21 mouse cellular contexts compared by ENCODE assay signal in genomic region chr16:4367930-4368329, GRCm38 (mm10). TPM values are rescaled to one million over a fixed set of nuclear protein-coding genes. Genes with fewer than 3 reads are reported as not detected.
DNase-seq lines count a peak whose midpoint lies in the region; ATAC-seq and TF ChIP-seq lines count a peak whose summit lies in the region.
"Had no signal": no experiment of that assay in that cellular context is flagged by ENCODE, and none has a peak within 500 bp of the region (broad histone marks: within the 10 kb centered on the region; RNA-seq: fewer than 3 reads in every experiment).

No protein-coding gene starts in this region.

- 47% methylated on average over 3 of the region's 3 CpGs for WGBS in liver, embryonic 13.5 days (ENCODE audit: insufficient replicate concordance)

- no peaks in the 10 kb centered on the region for H3K36me3 ChIP-seq in liver, embryonic 13.5 days
- H3K36me3 ChIP-seq: embryonic facial prominence, embryonic 12.5 days; limb, embryonic 15.5 days; midbrain, embryonic 15.5 days; stomach, embryonic 15.5 days had no signal

- no peak overlapping the region for H3K4me3 ChIP-seq in gastrocnemius, adult 2 months
- no peak overlapping the region for H3K4me3 ChIP-seq in layer of hippocampus, adult 2 months
- no peak overlapping the region for H3K4me3 ChIP-seq in liver, embryonic 13.5 days (replicated peaks)
- H3K4me3 ChIP-seq: embryonic facial prominence, embryonic 12.5 days; erythroblast, embryonic 14.5 days; forebrain, embryonic 13.5 days; limb, embryonic 15.5 days; midbrain, embryonic 15.5 days; stomach, embryonic 15.5 days had no signal

- H3K9me3 ChIP-seq in liver, embryonic 13.5 days (replicated peaks): no peaks in the 10 kb centered on the region
- H3K9me3 ChIP-seq: embryonic facial prominence, embryonic 12.5 days; forebrain, embryonic 13.5 days; limb, embryonic 15.5 days; midbrain, embryonic 15.5 days; stomach, embryonic 15.5 days had no signal

- no peak overlapping the region for H3K4me2 ChIP-seq in liver, embryonic 13.5 days
- H3K4me2 ChIP-seq: embryonic facial prominence, embryonic 12.5 days; forebrain, embryonic 13.5 days; heart, embryonic 11.5 days; limb, embryonic 15.5 days; midbrain, embryonic 15.5 days; stomach, embryonic 15.5 days had no signal

- H3K4me1 ChIP-seq in liver, embryonic 13.5 days (replicated peaks): peaks cover 44% of the 10 kb centered on the region
- H3K4me1 ChIP-seq: midbrain, embryonic 15.5 days; stomach, embryonic 15.5 days had no signal

- H3K27me3 ChIP-seq in liver, embryonic 13.5 days: no peaks in the 10 kb centered on the region
- H3K27me3 ChIP-seq: embryonic facial prominence, embryonic 12.5 days; forebrain, embryonic 13.5 days; limb, embryonic 15.5 days; midbrain, embryonic 15.5 days; stomach, embryonic 15.5 days had no signal

- ATAC-seq in liver, embryonic 13.5 days (ENCODE audit: low read depth): peak; percentile 45; the same call in 1 of the 2 replicates
- ATAC-seq: activated CD4-positive, CD25-positive, alpha-beta regulatory T cell, adult 4 months; CD4-positive, CD25-positive, alpha-beta regulatory T cell, adult 4 months; forebrain, embryonic 13.5 days; lung, postnatal 0 days; midbrain, embryonic 15.5 days had no signal

- H3K9ac ChIP-seq in liver, embryonic 13.5 days: no peak overlapping the region
- H3K9ac ChIP-seq: embryonic facial prominence, embryonic 12.5 days; forebrain, embryonic 13.5 days; limb, embryonic 15.5 days; midbrain, embryonic 15.5 days; stomach, embryonic 15.5 days had no signal

- intact Hi-C loops in gastrocnemius, adult 2 months (cut with DNase I): no loop called here
- intact Hi-C loops in gastrocnemius, postnatal 14 days (cut with DNase I; ENCODE audit: low total_unique reads): no loop called here

- H3K27ac ChIP-seq in gastrocnemius, adult 2 months: peak overlapping the region; percentile 36; the same call in 1 of the 2 replicates
- peak overlapping the region; percentile 4; the same call in 1 of the 2 replicates for H3K27ac ChIP-seq in layer of hippocampus, adult 2 months
- H3K27ac ChIP-seq in liver, embryonic 13.5 days: no peak overlapping the region
- H3K27ac ChIP-seq: embryonic facial prominence, embryonic 12.5 days; forebrain, embryonic 13.5 days; midbrain, embryonic 15.5 days; stomach, embryonic 15.5 days had no signal

- TF ChIP-seq CTCF in gastrocnemius, adult 2 months (IDR thresholded peaks at IDR 0.05): no peak
- TF ChIP-seq CTCF in layer of hippocampus, adult 2 months (conservative IDR thresholded peaks at IDR 0.05): no peak

- DNase-seq in gastrocnemius, adult 2 months: no peak
- no peak for DNase-seq in gastrocnemius, postnatal 14 days
- no peak for DNase-seq in layer of hippocampus, adult 2 months (ENCODE audit: low spot score in 2 of 2)
- DNase-seq in layer of hippocampus, postnatal 36 days: no peak
- DNase-seq in liver, embryonic 13.5 days: no peak
- no peak for DNase-seq in lung, postnatal 10 days
- no peak for DNase-seq in spleen, postnatal 10 days (ENCODE audit: low spot score in 2 of 2)
- no peak for DNase-seq in lung, postnatal 14 days
- DNase-seq: adrenal gland, postnatal 10 days; heart, postnatal 10 days; right cerebral cortex, postnatal 14 days had no signal

RNA-seq across cellular contexts. Expression of gene Adcy9, which starts 52.4 kb away (rescaled TPM):
- 10 to 100 TPM; 33.2 to 52.2 TPM for total RNA-seq in gastrocnemius, adult 2 months (2021)
- 10 to 100 TPM; 22.3 to 22.7 TPM for total RNA-seq in gastrocnemius, postnatal 14 days (2021)
- 100 to 1,000 TPM; 104 to 109 TPM for total RNA-seq in layer of hippocampus, adult 2 months (2021)
- total RNA-seq in layer of hippocampus, postnatal 36 days (2021): 100 to 1,000 TPM in 1 of 2 experiments, 10 to 100 TPM in 1; 97.5 to 103 TPM
- 0.63 and 0.66 TPM in 2 replicates for polyA plus RNA-seq in liver, embryonic 13.5 days (2015; fragmentation: Nextera tagmentation; extraction: Ambion mirVana)
- polyA plus RNA-seq: erythroblast, embryonic 14.5 days had no signal
